Mouse (Mus musculus) neural tube, embryonic 15.5 days (tissue): ENCODE measurements at regions not wholly inside any gene's neighbourhood (a gene's known extent, or its start where the extent isn't known, plus 50 kb on each side); places are given as distances from the start of the nearest gene placed in this dataset.
"Not testable (repeated sequence)": the region's sequence is repeated elsewhere in the genome, so short reads cannot be mapped to it uniquely, and the experiment has no call there.

ENCODE experiments used
- ATAC-seq: fragments of 200-750 bp; cut with Nextera tagmentation; 2 replicates; pipeline ENCODE4 v1.8.0; 2017; ENCODE audit warnings: mild to moderate bottlenecking, moderate TSS enrichment, moderate library complexity; ENCODE audit not compliant: low FRiP score
- H3K27ac ChIP-seq: fragments of 300-500 bp; sonication (generic); replicated peaks from 2 replicates; pipeline ENCODE4 v1.5.1; 2015; ENCODE audit warnings: mild to moderate bottlenecking, inconsistent platforms
- H3K27me3 ChIP-seq: fragments of 300-500 bp; sonication (generic); replicated peaks from 2 replicates; pipeline ENCODE4 v1.6.1; 2015; ENCODE audit warnings: inconsistent platforms
- H3K36me3 ChIP-seq: fragments of 300-500 bp; sonication (generic); 2 replicates; pipeline ENCODE4 v1.6.1; 2015; ENCODE audit warnings: inconsistent platforms
- H3K4me1 ChIP-seq: fragments of 300-500 bp; sonication (generic); 2 replicates; pipeline ENCODE4 v1.6.1; 2015; ENCODE audit warnings: inconsistent platforms
- H3K4me2 ChIP-seq: fragments of 300-500 bp; sonication (generic); 2 replicates; pipeline ENCODE4 v1.6.1; 2015; ENCODE audit warnings: inconsistent platforms, mild to moderate bottlenecking, moderate library complexity
- H3K4me3 ChIP-seq: fragments of 300-500 bp; sonication (generic); replicated peaks from 2 replicates; pipeline ENCODE4 v1.5.1; 2015; ENCODE audit warnings: mild to moderate bottlenecking, inconsistent platforms
- H3K9ac ChIP-seq: fragments of 300-500 bp; sonication (generic); replicated peaks from 2 replicates; pipeline ENCODE4 v1.6.1; 2015; ENCODE audit warnings: mild to moderate bottlenecking, inconsistent platforms
- H3K9me3 ChIP-seq: fragments of 300-500 bp; sonication (generic); replicated peaks from 2 replicates; pipeline ENCODE4 v1.6.1; 2016; ENCODE audit warnings: inconsistent platforms
- WGBS: fragments of 180-500 bp; shearing (Covaris S2); methylation state at CpG from one replicate; pipeline ENCODE4 v1.1.7; 2015; ENCODE audit warnings: mixed read lengths; 5-methylcytosine and 5-hydroxymethylcytosine counted together

GRCm38 (mm10) chr2:63580489-63581139, 396.5 kb upstream of the Kcnh7 start:
- H3K27me3 ChIP-seq, result no peaks in the 10 kb centered on the region
- no peaks in the 10 kb centered on the region for H3K4me1 ChIP-seq
- no peak overlapping the region for H3K4me2 ChIP-seq
- H3K27ac ChIP-seq, result no peak overlapping the region
- H3K9ac ChIP-seq, result no peak overlapping the region
- no peak overlapping the region for H3K4me3 ChIP-seq
- ATAC-seq, result no peak
- H3K9me3 ChIP-seq, result no peaks in the 10 kb centered on the region
- H3K36me3 ChIP-seq, result no peaks in the 10 kb centered on the region
- WGBS, result 78% methylated on average over 4 of the region's 4 CpGs

GRCm38 (mm10) chr2:63575172-63575571, 391.1 kb upstream of the Kcnh7 start:
- Histone ChIP-seq H3K36me3 (no peaks in the 10 kb centered on the region), H3K27me3 (no peaks in the 10 kb centered on the region), H3K9ac (no peak overlapping the region), H3K27ac (no peak overlapping the region), H3K4me1 (peaks cover 6% of the 10 kb centered on the region; the same call in 1 of the 2 replicates), H3K4me2 (no peak overlapping the region), H3K9me3 (no peaks in the 10 kb centered on the region), H3K4me3 (no peak overlapping the region)
- 62% methylated on average over 5 of the region's 5 CpGs for WGBS
- no peak for ATAC-seq

DNA sequence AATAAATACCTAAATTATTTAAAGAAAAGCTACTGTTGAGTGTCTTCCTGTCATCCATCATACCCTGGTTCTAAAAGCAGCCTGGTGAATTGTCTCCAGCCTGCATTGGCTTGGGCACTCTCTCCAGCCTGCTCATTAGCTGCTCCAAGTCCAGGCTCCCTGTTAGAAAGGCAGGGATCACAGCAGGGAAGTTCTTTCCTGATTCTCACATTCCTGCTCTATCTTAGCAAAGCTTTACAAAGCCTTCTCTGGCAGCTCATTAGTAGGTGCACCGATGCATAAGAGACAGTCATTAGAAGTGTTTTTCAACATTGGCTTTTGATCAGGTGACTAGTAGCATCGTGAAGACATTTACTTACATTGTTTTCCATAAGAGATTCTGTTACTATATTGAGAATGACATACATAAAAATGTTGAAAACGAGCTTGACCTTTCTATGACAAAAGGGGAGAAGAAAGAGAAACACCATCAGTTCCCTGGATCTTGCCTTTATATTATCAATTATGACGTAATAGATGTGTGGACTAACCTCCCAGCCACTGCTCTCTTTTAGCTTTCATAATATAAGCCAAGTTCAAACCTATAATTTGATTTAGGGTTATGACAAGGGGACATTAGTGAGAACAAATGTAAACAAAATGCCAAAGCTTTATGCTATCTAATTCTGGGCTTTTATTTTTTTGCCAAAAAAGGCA, 390.1 kb upstream of the Kcnh7 start:
- Histone ChIP-seq H3K4me1 (peaks cover 6% of the 10 kb centered on the region; the same call in 1 of the 2 replicates), H3K9ac (no peak overlapping the region), H3K9me3 (no peaks in the 10 kb centered on the region), H3K36me3 (no peaks in the 10 kb centered on the region), H3K4me2 (no peak overlapping the region), H3K27ac (no peak overlapping the region), H3K4me3 (no peak overlapping the region), H3K27me3 (no peaks in the 10 kb centered on the region)
- no peak for ATAC-seq
- 33% methylated on average over 4 of the region's 4 CpGs for WGBS

DNA sequence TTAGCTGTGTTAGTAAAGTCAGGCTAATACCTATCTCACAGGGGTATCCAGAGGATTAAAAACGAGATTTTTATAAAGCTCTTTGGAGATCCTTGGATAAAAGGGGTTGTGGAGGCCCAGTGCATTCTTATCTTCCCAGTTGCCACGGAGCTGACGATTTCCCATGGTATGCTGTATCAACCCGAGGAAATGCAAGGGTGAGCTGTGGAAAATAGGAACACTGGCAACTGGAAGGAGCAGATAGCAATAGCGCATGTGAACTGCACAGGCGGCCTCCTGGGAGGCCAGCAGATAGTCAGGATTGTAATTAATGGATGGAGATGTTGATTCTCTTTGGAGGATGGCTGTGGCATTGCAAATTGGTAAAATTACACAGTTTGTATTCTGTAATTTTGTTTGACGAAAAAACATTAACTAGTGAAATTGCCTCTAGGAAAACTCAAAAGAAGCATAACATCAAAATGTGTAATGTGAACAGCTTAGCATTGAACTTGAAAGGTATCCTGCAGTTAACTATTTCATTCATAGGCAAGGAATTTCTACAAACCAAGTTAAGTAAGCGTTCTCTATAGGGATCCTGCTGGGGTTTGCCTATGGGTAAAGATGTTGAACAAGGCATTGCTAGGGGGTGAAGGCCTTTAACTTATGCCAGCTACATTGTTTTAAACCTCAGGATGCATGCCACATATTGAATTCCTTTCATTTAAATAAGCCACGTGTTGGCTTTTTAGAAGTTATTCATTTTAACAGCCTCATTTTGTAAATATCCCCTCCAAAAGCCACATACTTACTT, 389.1 kb upstream of the Kcnh7 start:
- WGBS, result 36% methylated on average over 9 of the region's 9 CpGs
- Histone ChIP-seq H3K4me1 (peaks cover 6% of the 10 kb centered on the region; the same call in 1 of the 2 replicates), H3K9me3 (no peaks in the 10 kb centered on the region), H3K27ac (no peak overlapping the region), H3K9ac (no peak overlapping the region), H3K4me3 (no peak overlapping the region), H3K27me3 (no peaks in the 10 kb centered on the region), H3K4me2 (no peak overlapping the region), H3K36me3 (no peaks in the 10 kb centered on the region)
- ATAC-seq, result no peak

- H3K9me3 ChIP-seq, result no peaks in the 10 kb centered on the region
- WGBS, result 36% methylated on average over 3 of the region's 3 CpGs
- no peak overlapping the region for H3K27ac ChIP-seq
- no peak overlapping the region for H3K4me3 ChIP-seq
- H3K36me3 ChIP-seq, result no peaks in the 10 kb centered on the region
- no peaks in the 10 kb centered on the region for H3K27me3 ChIP-seq
- no peak for ATAC-seq
- H3K9ac ChIP-seq, result no peak overlapping the region
- no peak overlapping the region for H3K4me2 ChIP-seq
- H3K4me1 ChIP-seq, result no peaks in the 10 kb centered on the region
Measured at GRCm38 (mm10) chr2:63556858-63557419, 372.9 kb upstream of the Kcnh7 start.

DNA sequence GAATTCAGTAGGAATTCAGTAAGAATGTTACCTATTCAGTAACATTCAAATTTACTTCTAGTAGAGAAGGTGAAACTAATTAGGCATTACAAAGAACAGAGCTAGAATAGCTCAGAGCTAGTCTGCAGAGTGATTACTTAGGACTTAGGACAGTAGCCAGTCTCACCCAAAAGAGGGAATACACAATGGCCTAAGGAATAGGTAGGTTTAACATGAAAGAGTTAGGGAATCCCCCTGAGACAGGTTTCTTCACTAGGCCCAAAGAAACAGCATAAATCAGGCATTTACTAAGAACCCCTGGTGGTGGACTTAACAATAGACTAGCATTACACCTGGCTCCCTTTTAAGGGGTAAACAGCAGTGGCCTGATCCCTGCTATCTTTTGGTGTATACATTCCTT, 357.7 kb upstream of the Kcnh7 start:
- not testable (repeated sequence) for H3K4me2 ChIP-seq, H3K27ac ChIP-seq, H3K36me3 ChIP-seq, H3K4me1 ChIP-seq, H3K4me3 ChIP-seq, ATAC-seq, H3K9ac ChIP-seq, H3K9me3 ChIP-seq, H3K27me3 ChIP-seq

DNA sequence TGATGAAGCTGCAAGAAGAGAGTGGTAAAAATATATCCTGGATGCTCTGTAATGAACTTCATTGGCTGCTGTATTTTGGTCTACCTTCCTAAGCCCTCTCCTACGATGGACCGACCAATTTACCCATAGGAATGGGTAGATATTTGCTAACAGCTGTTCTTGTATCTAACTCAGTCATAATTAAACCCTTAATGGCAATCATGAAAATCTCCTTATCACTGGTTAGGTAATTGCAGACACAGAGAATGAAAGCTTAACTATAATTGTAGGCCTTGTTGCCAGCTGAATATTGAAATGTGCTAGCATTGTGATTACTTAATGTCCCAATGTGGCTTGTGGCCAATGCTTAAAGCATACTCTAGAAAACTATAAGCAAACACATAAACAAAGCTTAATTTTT, 334.4 kb upstream of the Kcnh7 start:
- Histone ChIP-seq H3K9ac (no peak overlapping the region), H3K36me3 (no peaks in the 10 kb centered on the region), H3K27me3 (no peaks in the 10 kb centered on the region), H3K27ac (no peak overlapping the region), H3K4me1 (no peaks in the 10 kb centered on the region), H3K4me3 (no peak overlapping the region), H3K4me2 (no peak overlapping the region), H3K9me3 (no peaks in the 10 kb centered on the region)
- whole genome bisulfite sequencing, result 57% methylated on average over 2 of the region's 2 CpGs
- ATAC-seq, result peak; percentile 53

DNA sequence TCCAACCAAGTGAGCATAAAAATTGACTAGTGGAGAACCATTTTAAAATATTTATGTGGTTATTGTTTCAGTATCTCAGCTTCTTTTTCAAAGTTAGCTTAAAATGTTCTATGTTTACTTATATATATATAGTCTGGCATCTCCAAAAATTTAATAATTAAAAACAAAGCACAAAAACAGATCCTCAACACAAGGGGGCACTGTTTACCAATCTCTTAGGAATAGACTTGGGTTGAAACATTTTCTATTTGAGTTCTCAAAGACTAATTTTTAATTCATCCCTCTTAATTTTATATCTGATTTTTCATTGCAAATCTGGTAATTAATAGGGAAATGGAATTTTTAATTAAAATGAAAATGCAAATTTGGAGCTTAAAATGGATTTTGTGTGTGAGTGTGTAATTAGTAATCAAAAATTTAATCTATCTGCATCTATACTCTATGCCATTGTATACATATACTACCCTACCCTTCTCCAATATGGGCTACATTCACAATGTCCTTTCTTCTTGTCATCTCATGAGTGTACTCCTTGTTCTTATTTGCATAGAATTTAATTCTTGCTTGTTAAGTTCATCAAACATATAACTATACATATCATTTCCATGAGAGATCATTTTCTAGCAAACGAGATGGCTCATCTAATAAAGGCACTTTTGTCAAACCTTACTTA, 329.6 kb upstream of the Kcnh7 start:
- no peak for ATAC-seq
- H3K4me1 ChIP-seq, result no peaks in the 10 kb centered on the region
- H3K27me3 ChIP-seq, result no peaks in the 10 kb centered on the region
- no peaks in the 10 kb centered on the region for H3K36me3 ChIP-seq
- no peak overlapping the region for H3K27ac ChIP-seq
- 81% methylated on average over 1 of the region's 1 CpGs for WGBS
- H3K9me3 ChIP-seq, result no peaks in the 10 kb centered on the region
- H3K4me2 ChIP-seq, result no peak overlapping the region
- H3K9ac ChIP-seq, result no peak overlapping the region
- H3K4me3 ChIP-seq, result no peak overlapping the region

GRCm38 (mm10) chr2:63503939-63504338, 319.9 kb upstream of the Kcnh7 start:
- ATAC-seq, result no peak
- H3K9me3 ChIP-seq, result no peaks in the 10 kb centered on the region
- H3K4me1 ChIP-seq, result no peaks in the 10 kb centered on the region
- no peaks in the 10 kb centered on the region for H3K36me3 ChIP-seq
- H3K27ac ChIP-seq, result no peak overlapping the region
- no peaks in the 10 kb centered on the region for H3K27me3 ChIP-seq
- no peak overlapping the region for H3K4me2 ChIP-seq
- H3K9ac ChIP-seq, result no peak overlapping the region
- WGBS, result 5% methylated on average over 3 of the region's 3 CpGs
- no peak overlapping the region for H3K4me3 ChIP-seq

GRCm38 (mm10) chr2:63476411-63476810, 292.3 kb upstream of the Kcnh7 start:
- H3K9me3 ChIP-seq, result no peaks in the 10 kb centered on the region
- ATAC-seq, result no peak
- 84% methylated on average over 5 of the region's 5 CpGs for WGBS

DNA sequence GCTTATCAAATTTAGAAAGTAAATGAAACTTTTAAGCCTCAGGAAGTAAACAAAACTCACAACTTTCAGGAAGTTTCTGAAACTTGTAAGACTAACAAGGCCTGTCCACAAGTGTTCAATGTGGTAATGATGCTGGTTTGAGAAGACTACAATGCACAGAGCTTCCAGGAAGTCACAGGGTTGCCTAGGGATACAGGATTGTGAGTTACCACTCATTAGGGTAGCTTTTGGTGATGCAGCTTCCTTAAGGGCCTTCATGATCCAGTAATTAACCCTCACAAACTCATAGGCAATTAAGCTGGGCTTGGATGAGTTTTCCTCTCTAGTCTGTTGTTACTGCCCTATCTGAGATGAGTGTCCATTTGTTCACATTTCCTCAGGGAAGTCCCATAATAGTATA, 291.2 kb upstream of the Kcnh7 start:
- ATAC-seq, result no peak
- Histone ChIP-seq H3K9ac (no peak overlapping the region), H3K4me2 (no peak overlapping the region), H3K4me1 (no peaks in the 10 kb centered on the region), H3K9me3 (no peaks in the 10 kb centered on the region), H3K27ac (no peak overlapping the region), H3K4me3 (no peak overlapping the region), H3K36me3 (no peaks in the 10 kb centered on the region), H3K27me3 (no peaks in the 10 kb centered on the region)

More at GRCm38 (mm10) chr2:63476411-63476810, 292.3 kb upstream of the Kcnh7 start:
- H3K4me2 ChIP-seq, result no peak overlapping the region
- H3K27me3 ChIP-seq, result no peaks in the 10 kb centered on the region
- no peak overlapping the region for H3K9ac ChIP-seq
- H3K27ac ChIP-seq, result no peak overlapping the region
- H3K4me1 ChIP-seq, result no peaks in the 10 kb centered on the region
- no peaks in the 10 kb centered on the region for H3K36me3 ChIP-seq
- H3K4me3 ChIP-seq, result no peak overlapping the region
